Mouse (Mus musculus): ENCODE data around the gene Herc4.

Herc4 gene

GRCm38 (mm10) chr10:63360502-63360901 lies 116.9 kb downstream of the Herc4 start:
- no peak for DNase-seq

DNA sequence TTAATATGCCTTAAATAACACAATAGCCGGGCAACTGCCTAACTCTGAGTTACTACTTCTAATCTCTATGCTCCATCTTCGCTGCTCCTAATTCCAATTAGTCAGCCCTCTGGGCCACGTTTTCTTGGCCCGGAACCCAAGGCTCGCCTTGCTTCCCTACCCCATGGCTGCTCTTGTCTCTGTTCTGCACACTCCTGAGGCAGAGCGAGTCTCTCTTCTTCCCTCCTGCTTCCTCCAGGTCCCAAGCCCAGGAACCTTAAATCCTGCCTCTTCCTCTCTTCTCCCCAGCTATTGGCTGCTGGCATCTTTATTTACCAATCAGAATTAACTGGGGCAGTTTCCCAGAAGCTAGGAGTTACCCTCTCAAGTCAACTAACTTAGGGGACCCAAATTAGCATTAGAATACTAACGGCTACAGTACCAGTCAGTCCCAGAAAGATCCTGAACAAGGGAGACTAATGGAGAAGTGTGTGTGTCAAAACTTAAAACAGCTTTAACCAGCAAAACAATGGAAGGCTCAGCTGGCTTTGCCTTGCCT lies 122.4 kb downstream of the Herc4 start:
- no peak for DNase-seq

DNA sequence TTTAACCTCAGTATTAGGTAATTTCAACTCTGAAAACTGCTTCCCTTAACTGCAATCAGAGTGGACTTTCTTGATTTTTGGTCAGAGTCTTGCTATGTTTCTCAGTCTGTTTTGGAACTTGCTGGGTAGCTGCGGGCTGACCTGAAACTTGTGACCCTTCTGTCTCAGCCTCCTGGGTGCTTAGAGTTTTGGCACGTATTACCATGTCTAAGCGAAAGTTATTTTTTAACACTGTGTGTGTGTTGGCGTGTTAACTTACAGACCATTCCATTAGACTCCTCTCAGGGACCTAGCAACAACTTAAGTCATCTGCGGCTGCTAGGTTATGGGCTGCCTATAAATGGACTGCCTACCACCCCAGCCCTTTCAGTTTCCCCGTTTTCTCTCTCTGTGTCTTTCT lies 123.8 kb downstream of the Herc4 start:
- no peak for DNase-seq

All from thymus, postnatal 36 days (tissue).